Mouse (Mus musculus) adrenal gland, adult 2 months (tissue): ENCODE measurements around the gene Zfp663. TPM values are rescaled to one million over a fixed set of nuclear protein-coding genes. Genes with fewer than 3 reads are reported as not detected.

ENCODE experiments used
- DNase-seq: peaks from one replicate; pipeline ENCODE4 v3.0.0; 2021
- polyA plus RNA-seq: library from polyadenylated mRNA; depleted of rRNA; stranded (reverse); fragments of >200 nt; gene quantifications from 2 replicates; pipeline ENCODE4 v1.2.3, GENCODE M21; 2012
- total RNA-seq, 2 experiments: library from RNA; stranded (reverse); gene quantifications; 2 replicates each; pipeline ENCODE4 v1.2.3; 2021

The Zfp663 gene
- total and polyA plus RNA-seq, 3 experiments, result not detected

DNA sequence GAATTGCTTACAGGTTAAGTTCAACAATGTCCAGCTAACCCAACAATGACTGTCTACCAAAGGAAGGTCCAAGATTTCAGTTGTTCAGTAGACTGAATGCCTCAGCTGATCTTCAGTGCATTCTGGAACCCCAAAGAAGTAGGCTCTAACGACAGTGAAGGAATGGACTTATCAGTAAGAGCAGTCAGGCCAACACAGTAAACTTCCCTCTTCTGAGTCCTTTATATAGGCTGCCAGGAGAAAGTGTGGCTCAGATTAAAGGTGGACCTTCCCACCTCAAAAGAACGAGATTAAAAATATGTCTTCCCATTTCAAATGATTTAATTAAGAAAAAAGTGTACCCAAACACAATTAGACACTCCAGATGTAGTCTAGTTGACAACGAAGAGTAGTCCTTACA lies 1.8 kb upstream of the Zfp663 start:
- no peak for DNase-seq

DNA sequence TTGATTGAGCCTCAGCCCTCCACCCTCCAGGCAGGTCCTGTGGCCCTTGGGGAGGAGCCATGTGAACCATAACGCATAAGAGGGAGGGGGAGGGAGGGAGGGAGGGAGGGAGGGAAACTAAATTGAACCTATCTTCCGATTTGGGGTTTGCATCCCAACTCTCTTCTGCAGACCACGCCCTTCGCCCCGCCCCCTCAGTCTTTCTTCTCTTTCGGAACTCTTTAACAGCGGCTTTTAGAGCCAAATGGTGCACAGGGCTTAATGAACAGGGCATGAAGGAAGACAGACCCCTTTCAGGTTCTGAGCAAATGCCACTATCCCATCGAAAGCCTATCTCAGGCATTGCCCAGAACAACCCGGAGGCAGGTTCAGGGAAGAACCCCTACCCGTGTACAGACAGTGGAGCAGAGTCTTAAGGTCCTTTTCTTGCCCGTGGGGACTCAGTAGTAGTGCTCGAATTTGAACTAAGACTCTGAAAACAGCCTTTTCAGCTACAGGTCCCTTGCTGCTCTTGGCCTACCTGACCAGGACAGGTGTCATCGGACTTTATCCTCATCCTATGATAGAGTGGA lies 575 bp downstream of the Zfp663 start:
- DNase-seq, result no peak

DNA sequence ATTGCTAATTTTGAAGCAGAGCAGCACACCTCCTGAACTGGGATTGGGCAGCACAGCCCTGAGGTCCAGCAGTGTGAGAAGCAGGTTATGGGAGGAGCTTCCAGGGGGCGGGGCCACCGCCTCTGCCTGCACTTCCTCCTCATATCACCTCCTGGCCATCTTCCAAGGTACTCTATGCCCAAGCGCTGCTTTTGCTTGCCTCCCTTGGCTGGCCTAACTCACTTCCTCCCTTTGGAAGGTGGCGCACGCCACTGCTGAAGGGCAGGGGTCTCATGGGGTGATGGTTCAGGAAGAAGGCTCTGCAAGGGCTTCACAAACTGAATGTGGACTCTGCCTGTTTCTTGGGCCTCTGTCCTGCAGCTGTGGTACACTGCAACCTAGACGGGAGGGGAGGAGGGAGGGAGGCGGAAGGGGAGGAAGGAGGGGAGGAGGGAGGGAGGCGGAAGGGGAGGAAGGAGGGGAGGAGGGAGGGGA lies 1.4 kb downstream of the Zfp663 start:
- DNase-seq, result peak; percentile 49

DNA sequence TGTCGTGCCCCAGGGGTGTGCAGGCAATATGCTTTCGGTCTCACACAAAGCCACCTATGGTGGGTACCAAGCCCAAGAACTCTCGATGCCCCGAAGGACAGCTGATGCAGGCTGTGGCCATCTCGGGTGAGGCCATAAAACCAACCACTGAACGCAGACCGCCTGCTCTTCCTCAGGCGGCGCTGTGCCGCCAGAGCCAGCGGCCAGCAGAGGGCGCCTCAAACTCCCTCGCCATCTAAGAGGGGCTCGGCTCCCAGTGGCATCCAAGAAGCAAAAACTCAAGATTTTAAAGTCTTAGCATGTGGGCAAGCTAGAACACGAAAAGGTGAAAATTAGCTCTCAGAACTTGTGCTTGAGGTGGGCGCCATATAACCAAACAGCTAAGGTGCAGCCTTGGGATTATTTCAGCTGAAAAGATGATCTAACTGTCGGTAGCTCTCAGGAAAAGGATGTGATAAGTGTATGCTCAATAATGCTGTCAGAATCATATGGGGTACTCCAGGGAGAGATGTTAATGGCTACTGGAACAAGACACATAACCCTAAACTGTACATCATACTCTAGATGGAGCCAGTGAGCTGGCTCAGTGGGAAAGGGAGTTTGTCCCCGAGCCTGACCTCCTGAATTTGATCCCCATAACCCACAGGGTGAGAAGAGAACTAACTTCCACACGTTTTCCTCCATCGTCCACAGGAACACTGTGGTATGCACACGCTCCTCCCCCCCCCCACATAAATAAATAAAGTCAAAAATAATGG lies 4.0 kb downstream of the Zfp663 start:
- DNase-seq, result peak; percentile 45

- no peak for DNase-seq
Measured at GRCm38 (mm10) chr2:165363282-165363681, 5.2 kb downstream of the Zfp663 start.

DNA sequence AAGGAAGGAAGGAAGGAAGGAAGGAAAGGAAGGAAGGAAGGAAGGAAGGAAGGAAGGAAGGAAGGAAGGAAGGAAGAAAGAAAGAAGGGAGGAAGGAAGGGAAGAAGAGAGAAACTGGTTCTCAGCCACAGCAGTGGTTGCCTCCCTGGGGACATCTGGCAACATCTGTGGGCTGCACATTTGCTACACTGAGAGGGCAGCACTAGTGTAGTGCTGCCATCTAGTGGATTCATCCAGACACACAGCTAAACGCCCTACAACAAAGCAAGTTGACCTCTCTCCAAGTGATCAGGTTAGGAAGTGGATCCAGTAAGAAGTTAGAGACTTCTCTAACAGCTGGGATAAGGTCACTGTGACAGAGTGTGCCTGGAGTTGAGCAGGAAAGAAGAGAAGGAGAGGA lies 7.7 kb downstream of the Zfp663 start:
- DNase-seq, result peak; percentile 36

DNA sequence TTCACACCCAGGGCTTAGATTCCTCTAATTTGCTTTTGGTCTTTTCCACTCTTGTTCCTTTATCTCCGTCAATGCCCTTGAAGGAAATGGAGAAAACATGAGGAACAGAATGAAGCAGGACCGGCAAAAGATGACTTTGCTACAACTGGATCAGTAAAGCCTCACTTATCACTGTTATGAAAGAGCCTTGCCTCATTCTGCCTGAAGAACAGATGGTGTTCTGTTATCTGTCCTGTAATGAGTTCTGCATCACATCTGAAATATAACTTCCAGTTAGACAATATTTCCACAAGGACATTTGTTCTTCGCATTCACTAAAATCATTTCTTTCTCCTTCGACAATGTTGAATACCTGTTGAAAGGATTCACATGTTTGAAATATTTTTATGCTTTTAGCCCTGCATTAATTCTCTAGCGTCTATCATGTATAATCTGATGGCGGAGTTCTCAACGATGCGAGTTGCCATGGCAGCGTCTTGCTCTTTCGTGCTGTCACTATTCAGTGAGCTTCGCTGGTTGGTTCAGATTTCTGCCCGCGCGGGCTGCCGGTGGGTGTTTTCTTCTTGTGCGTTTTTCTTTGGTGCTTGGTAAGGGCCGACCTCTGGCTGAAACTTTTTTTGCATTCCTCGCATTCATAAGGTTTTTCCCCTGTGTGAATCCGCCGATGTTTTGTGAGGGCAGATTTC lies 16.6 kb downstream of the Zfp663 start:
- DNase-seq, result no peak

GRCm38 (mm10) chr2:165349466-165349865 lies 19.1 kb downstream of the Zfp663 start:
- DNase-seq, result no peak

DNA sequence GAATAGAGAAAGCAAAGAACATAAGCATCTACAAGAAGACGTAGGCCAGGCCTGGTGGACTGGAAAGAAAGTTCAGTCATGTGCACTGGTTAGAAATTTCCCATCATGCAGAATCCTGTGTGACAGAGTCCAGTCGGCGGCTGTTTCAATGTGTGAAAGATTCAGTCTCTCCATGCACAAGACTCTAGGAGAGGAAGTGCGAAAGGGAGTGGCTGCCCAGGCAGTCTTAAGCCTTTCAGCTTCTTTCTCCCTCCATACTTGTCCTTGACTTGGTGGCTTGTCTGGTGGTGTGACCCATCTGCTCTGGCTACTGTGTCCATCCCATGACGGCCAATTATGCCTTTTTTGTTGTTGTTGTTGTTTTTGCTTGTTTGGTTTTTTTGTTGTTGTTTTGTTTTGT lies 22.3 kb downstream of the Zfp663 start:
- no peak for DNase-seq

DNA sequence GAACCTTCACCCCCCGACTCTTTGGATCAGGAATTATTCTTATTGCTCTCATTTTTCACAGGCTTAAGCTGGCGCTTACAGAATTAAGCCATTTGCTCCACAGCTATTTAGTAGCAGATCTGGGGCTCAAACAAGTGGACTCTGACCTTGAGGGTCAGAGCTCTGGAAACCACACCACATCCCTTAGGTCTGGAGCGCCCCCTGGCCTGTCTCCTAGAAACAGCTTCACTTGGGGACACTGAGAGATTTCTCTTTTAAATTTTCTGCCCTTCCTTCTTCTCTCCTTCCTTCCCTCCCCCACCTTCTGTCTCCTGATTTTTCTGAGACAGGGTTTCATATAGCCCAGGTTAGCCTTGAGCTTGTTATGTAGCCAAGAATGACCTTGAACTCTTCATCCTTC lies 31.3 kb downstream of the Zfp663 start:
- DNase-seq, result peak; percentile 64

- no peak for DNase-seq
Measured at GRCm38 (mm10) chr2:165332610-165333210, 35.8 kb downstream of the Zfp663 start.

DNA sequence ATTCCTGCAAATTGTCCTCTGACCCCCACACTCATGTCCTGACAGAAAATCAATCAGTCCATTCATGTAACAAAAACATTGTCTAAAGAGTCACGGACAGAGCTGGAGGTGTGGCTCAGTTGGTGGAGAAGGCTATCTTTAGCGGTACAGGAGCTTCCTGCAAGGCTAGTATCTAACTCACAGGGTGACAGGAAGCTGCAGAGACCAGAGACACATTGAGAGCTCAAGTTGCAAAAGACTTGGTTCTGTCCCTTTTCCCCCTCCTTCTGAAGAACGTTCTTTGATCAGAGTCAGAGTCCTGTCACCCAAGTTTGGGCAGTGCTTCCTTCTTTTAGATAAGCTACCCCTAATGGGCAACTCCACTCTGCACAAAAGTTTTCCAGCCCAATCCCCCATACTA lies 38.8 kb downstream of the Zfp663 start:
- no peak for DNase-seq

- no peak for DNase-seq
Measured at GRCm38 (mm10) chr2:165328746-165329145, 39.8 kb downstream of the Zfp663 start.

GRCm38 (mm10) chr2:165327386-165327785 lies 41.1 kb downstream of the Zfp663 start:
- no peak for DNase-seq

- peak; percentile 98 for DNase-seq
Measured at GRCm38 (mm10) chr2:165326304-165327190, 42.0 kb downstream of the Zfp663 start, which contains the start of gene Elmo2. Gene Elmo2 (minus strand): TSS chr2:165326479.

GRCm38 (mm10) chr2:165325521-165326303 lies 42.8 kb downstream of the Zfp663 start:
- no peak for DNase-seq

GRCm38 (mm10) chr2:165323928-165324327 lies 44.6 kb downstream of the Zfp663 start:
- DNase-seq, result no peak

DNA sequence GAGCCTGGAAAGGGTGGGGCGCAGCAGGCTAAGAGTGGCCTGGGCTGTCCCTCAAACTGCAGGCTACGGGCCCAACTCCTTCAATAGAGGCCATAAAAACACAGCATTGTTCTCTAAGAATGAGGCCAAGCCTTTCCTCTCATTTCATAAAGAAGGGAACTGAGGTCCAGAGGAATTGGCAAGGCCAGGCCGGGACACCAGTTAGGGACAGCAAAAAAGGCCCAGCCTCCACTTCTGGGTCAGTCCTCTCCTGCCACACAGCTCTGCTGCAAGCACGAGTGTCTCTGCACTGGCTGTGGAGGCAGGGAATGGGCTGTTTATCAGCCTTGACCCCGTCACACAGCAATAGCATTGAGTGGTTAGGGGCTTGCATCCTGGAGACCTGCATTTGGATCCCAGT lies 45.0 kb downstream of the Zfp663 start:
- DNase-seq, result no peak

GRCm38 (mm10) chr2:165321981-165322735 lies 46.4 kb downstream of the Zfp663 start:
- no peak for DNase-seq

DNA sequence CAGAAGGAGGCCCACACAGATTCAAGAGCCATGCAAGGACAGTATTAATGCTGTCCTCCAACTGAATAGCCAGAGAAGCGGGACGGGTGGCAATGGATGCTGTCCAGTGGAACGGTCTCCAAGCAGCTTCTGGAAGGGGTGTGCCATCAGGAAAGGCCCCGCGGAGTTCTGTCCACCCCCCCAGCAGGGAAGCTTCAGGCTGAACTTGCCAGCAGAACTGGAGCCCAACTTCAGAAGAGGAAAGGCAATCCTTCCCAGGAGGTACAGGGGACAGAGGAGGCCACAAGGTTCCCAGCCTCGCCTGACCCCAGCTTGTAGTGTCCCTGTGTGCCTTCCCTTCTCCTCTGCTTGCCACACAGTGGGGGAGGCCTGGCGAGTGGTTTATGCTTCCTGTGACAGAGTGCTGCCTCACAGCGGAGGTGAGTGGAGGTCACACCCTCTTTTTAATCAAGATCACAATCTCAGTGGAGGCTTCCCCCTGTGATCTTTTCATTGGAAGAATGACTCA lies 47.1 kb downstream of the Zfp663 start:
- DNase-seq, result no peak
